Mouse (Mus musculus) kidney, adult 2 months (tissue): ENCODE data around the gene Tifa.

ENCODE experiments used
- CTCF ChIP-seq: fragments of 200-500 bp; conservative IDR thresholded peaks from 2 replicates; pipeline ENCODE4 v1.5.1; 2011; ENCODE audit warnings: low read depth, mild to moderate bottlenecking, control low read depth, low read length, moderate library complexity, mixed read lengths; ENCODE audit not compliant: insufficient read depth, insufficient read length
- POLR2A ChIP-seq: fragments of 200-500 bp; IDR thresholded peaks from one replicate; pipeline ENCODE4 v1.6.1; 2011; ENCODE audit warnings: low read depth, low read length, control low read depth

GRCm38 (mm10) chr3:127749981-127750562, 39.5 kb upstream of the Tifa start:
- TF ChIP-seq POLR2A (no peak), CTCF (no peak)
